Mouse (Mus musculus): ENCODE measurements around the gene Rbpj. TPM values are rescaled to one million over a fixed set of nuclear protein-coding genes. Genes with fewer than 3 reads are reported as not detected.

Rbpj gene
- polyA plus RNA-seq, 1 experiment from 2014 or later = 56.1 TPM

- Histone ChIP-seq H3K27ac (ENCODE audit: low read depth, low read length) (no peak overlapping the region), H3K9me3 (ENCODE audit: control insufficient read depth, low read length) (no peaks in the 10 kb centered on the region), H3K36me3 (ENCODE audit: control insufficient read depth, insufficient read depth, low read length) (no peaks in the 10 kb centered on the region), H3K27me3 (ENCODE audit: control insufficient read depth, insufficient read depth, low read length) (no peaks in the 10 kb centered on the region), H3K4me3 (ENCODE audit: low read depth, low read length) (no peak overlapping the region), H3K4me1 (replicated peaks; ENCODE audit: control insufficient read depth, insufficient read depth, low read length) (no peaks in the 10 kb centered on the region), H3K4me2 (replicated peaks; ENCODE audit: low read depth, low read length) (no peak overlapping the region), H3K9ac (ENCODE audit: low read depth, low read length) (no peak overlapping the region)
- no peak for DNase-seq (ENCODE audit: low spot score)
- ATAC-seq (ENCODE audit: low FRiP score) = no peak
- WGBS = 84% methylated on average over 3 of the region's 3 CpGs
Measured at GRCm38 (mm10) chr5:53636795-53637194, 170.8 kb downstream of the Rbpj start.

- ATAC-seq (ENCODE audit: low FRiP score) (no peak), DNase-seq (ENCODE audit: low spot score) (no peak)
- Histone ChIP-seq H3K36me3 (ENCODE audit: control insufficient read depth, insufficient read depth, low read length) (no peaks in the 10 kb centered on the region), H3K4me1 (replicated peaks; ENCODE audit: control insufficient read depth, insufficient read depth, low read length) (no peaks in the 10 kb centered on the region), H3K27ac (ENCODE audit: low read depth, low read length) (no peak overlapping the region), H3K4me2 (replicated peaks; ENCODE audit: low read depth, low read length) (no peak overlapping the region), H3K27me3 (ENCODE audit: control insufficient read depth, insufficient read depth, low read length) (no peaks in the 10 kb centered on the region), H3K9me3 (ENCODE audit: control insufficient read depth, low read length) (no peaks in the 10 kb centered on the region), H3K4me3 (ENCODE audit: low read depth, low read length) (no peak overlapping the region), H3K9ac (ENCODE audit: low read depth, low read length) (no peak overlapping the region)
- WGBS = 89% methylated on average over 3 of the region's 3 CpGs
Measured at GRCm38 (mm10) chr5:53637206-53637605, 171.3 kb downstream of the Rbpj start.

- 80% methylated on average over 3 of the region's 3 CpGs for WGBS
- DNase-seq (ENCODE audit: low spot score) (peak; percentile 36), ATAC-seq (ENCODE audit: low FRiP score) (no peak)
- Histone ChIP-seq H3K27ac (ENCODE audit: low read depth, low read length) (no peak overlapping the region), H3K4me1 (replicated peaks; ENCODE audit: control insufficient read depth, insufficient read depth, low read length) (no peaks in the 10 kb centered on the region), H3K9me3 (ENCODE audit: control insufficient read depth, low read length) (no peaks in the 10 kb centered on the region), H3K9ac (ENCODE audit: low read depth, low read length) (no peak overlapping the region), H3K36me3 (ENCODE audit: control insufficient read depth, insufficient read depth, low read length) (no peaks in the 10 kb centered on the region), H3K4me3 (ENCODE audit: low read depth, low read length) (no peak overlapping the region), H3K27me3 (ENCODE audit: control insufficient read depth, insufficient read depth, low read length) (no peaks in the 10 kb centered on the region), H3K4me2 (replicated peaks; ENCODE audit: low read depth, low read length) (no peak overlapping the region)
Measured at GRCm38 (mm10) chr5:53638647-53639046, 172.7 kb downstream of the Rbpj start.

- 98% methylated on average over 5 of the region's 9 CpGs for WGBS
- ATAC-seq (ENCODE audit: low FRiP score) (no peak), DNase-seq (ENCODE audit: low spot score) (no peak)
- Histone ChIP-seq H3K27ac (ENCODE audit: low read depth, low read length) (no peak overlapping the region), H3K36me3 (ENCODE audit: control insufficient read depth, insufficient read depth, low read length) (no peaks in the 10 kb centered on the region), H3K9ac (ENCODE audit: low read depth, low read length) (no peak overlapping the region), H3K4me1 (replicated peaks; ENCODE audit: control insufficient read depth, insufficient read depth, low read length) (no peaks in the 10 kb centered on the region), H3K9me3 (ENCODE audit: control insufficient read depth, low read length) (no peaks in the 10 kb centered on the region), H3K4me3 (ENCODE audit: low read depth, low read length) (no peak overlapping the region), H3K27me3 (ENCODE audit: control insufficient read depth, insufficient read depth, low read length) (no peaks in the 10 kb centered on the region), H3K4me2 (replicated peaks; ENCODE audit: low read depth, low read length) (no peak overlapping the region)
Measured at GRCm38 (mm10) chr5:53646669-53647068, 180.7 kb downstream of the Rbpj start.

GRCm38 (mm10) chr5:53647358-53647757, 181.4 kb downstream of the Rbpj start:
- 92% methylated on average over 2 of the region's 2 CpGs for WGBS
- 0 out of 2 replicates have a peak, but pooled peaks cover 2% of the 10 kb centered on the region for H3K36me3 ChIP-seq (ENCODE audit: control insufficient read depth, insufficient read depth, low read length)
- no peak for DNase-seq (ENCODE audit: low spot score)
- no peak for ATAC-seq (ENCODE audit: low FRiP score)
- no peaks in the 10 kb centered on the region for H3K4me1 ChIP-seq (replicated peaks; ENCODE audit: control insufficient read depth, insufficient read depth, low read length)
- no peak overlapping the region for H3K4me3 ChIP-seq (ENCODE audit: low read depth, low read length)
- H3K9me3 ChIP-seq (ENCODE audit: control insufficient read depth, low read length) = no peaks in the 10 kb centered on the region
- no peak overlapping the region for H3K27ac ChIP-seq (ENCODE audit: low read depth, low read length)
- H3K4me2 ChIP-seq (replicated peaks; ENCODE audit: low read depth, low read length) = no peak overlapping the region
- no peaks in the 10 kb centered on the region for H3K27me3 ChIP-seq (ENCODE audit: control insufficient read depth, insufficient read depth, low read length)
- H3K9ac ChIP-seq (ENCODE audit: low read depth, low read length) = no peak overlapping the region

GRCm38 (mm10) chr5:53656596-53656995, 190.6 kb downstream of the Rbpj start:
- Histone ChIP-seq H3K4me3 (ENCODE audit: low read depth, low read length) (no peak overlapping the region), H3K27ac (ENCODE audit: low read depth, low read length) (no peak overlapping the region), H3K36me3 (ENCODE audit: control insufficient read depth, insufficient read depth, low read length) (0 out of 2 replicates have a peak, but pooled peaks cover 3% of the 10 kb centered on the region), H3K4me1 (replicated peaks; ENCODE audit: control insufficient read depth, insufficient read depth, low read length) (no peaks in the 10 kb centered on the region), H3K27me3 (ENCODE audit: control insufficient read depth, insufficient read depth, low read length) (no peaks in the 10 kb centered on the region), H3K9me3 (ENCODE audit: control insufficient read depth, low read length) (no peaks in the 10 kb centered on the region), H3K9ac (ENCODE audit: low read depth, low read length) (no peak overlapping the region), H3K4me2 (replicated peaks; ENCODE audit: low read depth, low read length) (no peak overlapping the region)
- WGBS = 33% methylated on average over 1 of the region's 1 CpGs
- ATAC-seq (ENCODE audit: low FRiP score) (no peak), DNase-seq (ENCODE audit: low spot score) (no peak)

- Histone ChIP-seq H3K27me3 (ENCODE audit: control insufficient read depth, insufficient read depth, low read length) (no peaks in the 10 kb centered on the region), H3K27ac (ENCODE audit: low read depth, low read length) (no peak overlapping the region), H3K9ac (ENCODE audit: low read depth, low read length) (no peak overlapping the region), H3K36me3 (ENCODE audit: control insufficient read depth, insufficient read depth, low read length) (no peaks in the 10 kb centered on the region), H3K9me3 (ENCODE audit: control insufficient read depth, low read length) (no peaks in the 10 kb centered on the region), H3K4me1 (replicated peaks; ENCODE audit: control insufficient read depth, insufficient read depth, low read length) (no peaks in the 10 kb centered on the region), H3K4me3 (ENCODE audit: low read depth, low read length) (no peak overlapping the region), H3K4me2 (replicated peaks; ENCODE audit: low read depth, low read length) (no peak overlapping the region)
- ATAC-seq (ENCODE audit: low FRiP score) (0 out of 2 replicates have a peak, but pooled peaks have one; percentile 45), DNase-seq (ENCODE audit: low spot score) (peak; percentile 50)
- WGBS = 84% methylated on average over 6 of the region's 6 CpGs
Measured at GRCm38 (mm10) chr5:53657925-53658324, 192.0 kb downstream of the Rbpj start.

- H3K27ac ChIP-seq (ENCODE audit: low read depth, low read length) = no peak overlapping the region
- WGBS = 82% methylated on average over 2 of the region's 2 CpGs
- no peak for DNase-seq (ENCODE audit: low spot score)
- no peaks in the 10 kb centered on the region for H3K27me3 ChIP-seq (ENCODE audit: control insufficient read depth, insufficient read depth, low read length)
- no peaks in the 10 kb centered on the region for H3K4me1 ChIP-seq (replicated peaks; ENCODE audit: control insufficient read depth, insufficient read depth, low read length)
- H3K4me2 ChIP-seq (replicated peaks; ENCODE audit: low read depth, low read length) = no peak overlapping the region
- H3K9ac ChIP-seq (ENCODE audit: low read depth, low read length) = no peak overlapping the region
- no peak for ATAC-seq (ENCODE audit: low FRiP score)
- no peak overlapping the region for H3K4me3 ChIP-seq (ENCODE audit: low read depth, low read length)
- H3K36me3 ChIP-seq (ENCODE audit: control insufficient read depth, insufficient read depth, low read length) = no peaks in the 10 kb centered on the region
- no peaks in the 10 kb centered on the region for H3K9me3 ChIP-seq (ENCODE audit: control insufficient read depth, low read length)
Measured at GRCm38 (mm10) chr5:53661508-53661907, 195.6 kb downstream of the Rbpj start.

- H3K4me1 ChIP-seq (replicated peaks; ENCODE audit: control insufficient read depth, insufficient read depth, low read length) = no peaks in the 10 kb centered on the region
- H3K36me3 ChIP-seq (ENCODE audit: control insufficient read depth, insufficient read depth, low read length) = no peaks in the 10 kb centered on the region
- H3K9ac ChIP-seq (ENCODE audit: low read depth, low read length) = no peak overlapping the region
- ATAC-seq (ENCODE audit: low FRiP score) = no peak
- DNase-seq (ENCODE audit: low spot score) = no peak
- H3K4me3 ChIP-seq (ENCODE audit: low read depth, low read length) = no peak overlapping the region
- H3K4me2 ChIP-seq (replicated peaks; ENCODE audit: low read depth, low read length) = no peak overlapping the region
- 59% methylated on average over 1 of the region's 1 CpGs for WGBS
- H3K9me3 ChIP-seq (ENCODE audit: control insufficient read depth, low read length) = no peaks in the 10 kb centered on the region
- H3K27me3 ChIP-seq (ENCODE audit: control insufficient read depth, insufficient read depth, low read length) = no peaks in the 10 kb centered on the region
- H3K27ac ChIP-seq (ENCODE audit: low read depth, low read length) = no peak overlapping the region
Measured at GRCm38 (mm10) chr5:53662413-53662812, 196.5 kb downstream of the Rbpj start.
